ENCODE assay signal across 10 mouse cellular contexts in the genomic region with DNA sequence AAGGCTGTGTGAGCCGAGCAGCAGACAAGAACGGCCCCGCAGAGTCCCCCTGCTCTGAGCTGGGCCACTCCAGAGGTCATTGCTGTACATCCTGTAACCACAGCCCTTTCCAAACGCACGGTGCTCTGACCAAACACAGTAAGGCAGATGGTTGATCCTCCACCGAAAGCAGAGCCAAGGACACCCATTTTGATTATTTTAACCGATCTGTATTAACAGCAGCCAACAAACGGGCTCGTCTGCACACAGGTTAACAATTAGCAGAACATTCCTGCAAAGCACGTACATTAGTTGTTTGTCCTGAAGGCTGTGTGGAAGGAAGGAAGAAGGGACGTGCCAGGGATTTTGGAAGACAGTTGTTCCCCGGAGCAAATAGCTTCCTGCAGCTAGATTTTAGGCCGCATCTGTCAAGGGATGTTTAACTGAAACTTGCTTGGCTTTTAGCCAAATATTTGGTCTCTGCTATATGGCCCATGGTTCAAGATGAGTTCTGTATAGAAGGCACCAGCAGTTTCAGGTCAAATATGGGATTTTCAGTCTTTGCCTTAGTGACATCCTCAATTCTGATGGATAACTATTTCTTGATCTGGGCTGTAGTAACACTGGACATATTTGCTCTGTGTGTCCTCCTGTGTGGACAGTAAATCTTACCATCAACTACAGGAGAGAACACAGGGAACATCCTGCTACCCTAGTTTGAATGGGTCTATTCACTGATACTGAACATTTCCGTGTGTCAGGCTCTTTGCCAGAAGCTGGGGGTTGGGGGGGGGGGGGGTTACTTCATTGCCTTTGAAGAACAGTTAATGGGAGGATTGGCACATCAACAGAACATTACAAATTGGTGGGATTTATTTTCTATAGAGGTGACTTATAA.
A peak's percentile ranks its signal among the peaks of the same experiment; 100 is the strongest.
DNase-seq lines count a peak whose midpoint lies in the region; ATAC-seq and TF ChIP-seq lines count a peak whose summit lies in the region.
"Had no signal": no experiment of that assay in that cellular context is flagged by ENCODE, and none has a peak within 500 bp of the region (broad histone marks: within the 10 kb centered on the region; RNA-seq: fewer than 3 reads in every experiment).

No protein-coding gene starts in this region.

- no peak overlapping the region for H3K9ac ChIP-seq in lung, postnatal 0 days (replicated peaks; ENCODE audit: low read depth)
- no peak overlapping the region for H3K9ac ChIP-seq in intestine, embryonic 16.5 days (ENCODE audit: low read depth, low read length)
- 0 out of 2 replicates have a peak overlapping the region, but pooled peaks have one; percentile 23 for H3K9ac ChIP-seq in stomach, postnatal 0 days (ENCODE audit: low read length)

- no peaks in the 10 kb centered on the region for H3K9me3 ChIP-seq in lung, postnatal 0 days (ENCODE audit: low read length)
- no peaks in the 10 kb centered on the region for H3K9me3 ChIP-seq in intestine, embryonic 16.5 days (ENCODE audit: control insufficient read depth, low read length)
- H3K9me3 ChIP-seq in stomach, postnatal 0 days (ENCODE audit: control insufficient read depth, low read length): no peaks in the 10 kb centered on the region

- H3K36me3 ChIP-seq in lung, postnatal 0 days (ENCODE audit: insufficient read depth, low read length): no peaks in the 10 kb centered on the region
- H3K36me3 ChIP-seq in intestine, embryonic 16.5 days (ENCODE audit: control insufficient read depth, insufficient read depth, low read length): no peaks in the 10 kb centered on the region
- H3K36me3 ChIP-seq in stomach, postnatal 0 days (ENCODE audit: control insufficient read depth, insufficient read depth, low read length): no peaks in the 10 kb centered on the region

- intact Hi-C loops in heart, postnatal 14 days (cut with DNase I): loop anchor here (2.0 to 10.0 kb wide), 2 partner anchors 196 to 1016 kb away; no protein-coding TSS in a partner anchor

- H3K4me1 ChIP-seq in lung, postnatal 0 days (ENCODE audit: insufficient read depth, low read depth, low read length): 0 out of 2 replicates have a peak, but pooled peaks cover 3% of the 10 kb centered on the region
- H3K4me1 ChIP-seq in intestine, embryonic 16.5 days (ENCODE audit: control insufficient read depth, insufficient read depth, low read length): no peaks in the 10 kb centered on the region
- H3K4me1 ChIP-seq in stomach, postnatal 0 days (replicated peaks; ENCODE audit: control insufficient read depth, insufficient read depth): 0 out of 2 replicates have a peak, but pooled peaks cover 5% of the 10 kb centered on the region

- no peak for TF ChIP-seq CTCF in lung, postnatal 0 days (IDR thresholded peaks at IDR 0.05)
- TF ChIP-seq CTCF in stomach, postnatal 0 days (IDR thresholded peaks at IDR 0.05; ENCODE audit: low read depth): no peak

- H3K27me3 ChIP-seq in lung, postnatal 0 days (replicated peaks; ENCODE audit: insufficient read depth, low read length): no peaks in the 10 kb centered on the region
- no peaks in the 10 kb centered on the region for H3K27me3 ChIP-seq in intestine, embryonic 16.5 days (replicated peaks; ENCODE audit: control insufficient read depth, insufficient read depth, low read length)
- H3K27me3 ChIP-seq in stomach, postnatal 0 days (ENCODE audit: control insufficient read depth, insufficient read depth, low read length): no peaks in the 10 kb centered on the region

- no peak for TF ChIP-seq EP300 in lung, postnatal 0 days (IDR thresholded peaks at IDR 0.05)
- no peak for TF ChIP-seq EP300 in stomach, postnatal 0 days (optimal IDR thresholded peaks at IDR 0.05)

- H3K4me3 ChIP-seq in lung, postnatal 0 days (ENCODE audit: low read depth, low read length): no peak overlapping the region
- H3K4me3 ChIP-seq in intestine, embryonic 16.5 days (ENCODE audit: low read length): no peak overlapping the region
- no peak overlapping the region for H3K4me3 ChIP-seq in stomach, postnatal 0 days (ENCODE audit: low read depth, low read length)

- DNase-seq in heart, adult 9 months (ENCODE audit: low spot score in 2 of 2): peak; percentile 17 to 46
- no peak for DNase-seq in heart, postnatal 14 days
- no peak for DNase-seq in lung, postnatal 0 days (ENCODE audit: low spot score)
- DNase-seq in lung, postnatal 10 days: no peak
- no peak for DNase-seq in stomach, postnatal 0 days (ENCODE audit: low spot score)
- DNase-seq in thymus, postnatal 36 days: no peak
- DNase-seq: right cerebral cortex, postnatal 14 days; thymus, postnatal 14 days had no signal

- no peak overlapping the region for H3K4me2 ChIP-seq in lung, postnatal 0 days (replicated peaks; ENCODE audit: low read depth, low read length)
- no peak overlapping the region for H3K4me2 ChIP-seq in intestine, embryonic 16.5 days (ENCODE audit: low read depth, low read length)
- no peak overlapping the region for H3K4me2 ChIP-seq in stomach, postnatal 0 days (replicated peaks; ENCODE audit: low read depth)
- H3K4me2 ChIP-seq: liver, embryonic 11.5 days had no signal

- 24% methylated on average over 14 of the region's 14 CpGs for WGBS in lung, postnatal 0 days
- 26% methylated on average over 14 of the region's 14 CpGs for WGBS in intestine, embryonic 16.5 days
- WGBS in stomach, postnatal 0 days: 18% methylated on average over 14 of the region's 14 CpGs

- ATAC-seq in lung, postnatal 0 days: peak; percentile 25
- peak; percentile 18; the same call in 1 of the 2 replicates for ATAC-seq in intestine, embryonic 16.5 days
- no peak for ATAC-seq in stomach, postnatal 0 days (ENCODE audit: low FRiP score, low TSS enrichment)

- H3K27ac ChIP-seq in lung, postnatal 0 days (ENCODE audit: low read length): peak overlapping the region; percentile 9; the same call in 1 of the 2 replicates
- peak overlapping the region; percentile 34 for H3K27ac ChIP-seq in intestine, embryonic 16.5 days (ENCODE audit: low read length)
- H3K27ac ChIP-seq in stomach, postnatal 0 days (replicated peaks): peak overlapping the region; percentile 36; the same call in 1 of the 2 replicates

Comparison
In these comparisons a context has a peak if more than half of its experiments do, and no peak if none do; other contexts are left out.
1. DNase-seq: peak in heart, adult 9 months (2 of 2); none in heart, postnatal 14 days (0 of 2), lung, postnatal 0 days (single experiment), lung, postnatal 10 days (single experiment), stomach, postnatal 0 days (single experiment) and thymus, postnatal 36 days (0 of 2).
2. Peak in every context shown above with its lines, with median percentiles within 50 percentile points of each other: H3K27ac ChIP-seq.